ENCODE assay signal across 26 mouse cellular contexts in genomic region chr2:79449371-79449770, GRCm38 (mm10). TPM values are rescaled to one million over a fixed set of nuclear protein-coding genes. Genes with fewer than 3 reads are reported as not detected.
DNase-seq lines count a peak whose midpoint lies in the region; ATAC-seq and TF ChIP-seq lines count a peak whose summit lies in the region.
"Had no signal": no experiment of that assay in that cellular context is flagged by ENCODE, and none has a peak within 500 bp of the region (broad histone marks: within the 10 kb centered on the region; RNA-seq: fewer than 3 reads in every experiment).

No protein-coding gene starts in this region.

- H3K4me1 ChIP-seq in midbrain, embryonic 13.5 days (replicated peaks), result peaks cover 10% of the 10 kb centered on the region
- H3K4me1 ChIP-seq in midbrain, embryonic 16.5 days (ENCODE audit: control insufficient read depth, insufficient read depth, low read length), result peaks cover 2% of the 10 kb centered on the region; the same call in 1 of the 2 replicates
- no peaks in the 10 kb centered on the region for H3K4me1 ChIP-seq in hindbrain, postnatal 0 days (ENCODE audit: insufficient read depth, low read length)
- H3K4me1 ChIP-seq: stomach, embryonic 15.5 days had no signal

- H3K36me3 ChIP-seq in midbrain, embryonic 13.5 days, result no peaks in the 10 kb centered on the region
- H3K36me3 ChIP-seq in midbrain, embryonic 16.5 days (ENCODE audit: control insufficient read depth, insufficient read depth, low read length), result no peaks in the 10 kb centered on the region
- H3K36me3 ChIP-seq in hindbrain, postnatal 0 days (ENCODE audit: insufficient read depth, low read length), result no peaks in the 10 kb centered on the region
- H3K36me3 ChIP-seq: embryonic facial prominence, embryonic 12.5 days; forebrain, embryonic 15.5 days; limb, embryonic 10.5 days; neural tube, embryonic 13.5 days; stomach, embryonic 15.5 days had no signal

- no peak overlapping the region for H3K27ac ChIP-seq in midbrain, embryonic 13.5 days
- no peak overlapping the region for H3K27ac ChIP-seq in midbrain, embryonic 16.5 days (ENCODE audit: low read length)
- H3K27ac ChIP-seq in hindbrain, postnatal 0 days, result no peak overlapping the region
- H3K27ac ChIP-seq: embryonic facial prominence, embryonic 12.5 days; forebrain, embryonic 15.5 days; limb, embryonic 10.5 days; neural tube, embryonic 13.5 days; stomach, embryonic 15.5 days had no signal

- peak; percentile 43 for DNase-seq in cerebellum, adult 11 months
- peak; percentile 90 to 91 for DNase-seq in cerebellum, postnatal 10 days
- DNase-seq in hindbrain, postnatal 0 days (ENCODE audit: low spot score), result peak; percentile 79
- DNase-seq in heart, adult 9 months (ENCODE audit: low spot score in 2 of 2), result no peak
- no peak for DNase-seq in adrenal gland, postnatal 4 days (ENCODE audit: low spot score in 2 of 2)
- DNase-seq: adrenal gland, postnatal 10 days; gastrocnemius, postnatal 36 days; heart, postnatal 10 days; kidney, adult 9 months; kidney, postnatal 25 days; liver, postnatal 0 days; thymus, adult 18-20 months; thymus, postnatal 4 days had no signal

- no peak overlapping the region for H3K4me2 ChIP-seq in midbrain, embryonic 13.5 days (replicated peaks)
- no peak overlapping the region for H3K4me2 ChIP-seq in midbrain, embryonic 16.5 days (ENCODE audit: low read length)
- H3K4me2 ChIP-seq in hindbrain, postnatal 0 days (ENCODE audit: low read depth, low read length), result no peak overlapping the region
- H3K4me2 ChIP-seq: embryonic facial prominence, embryonic 12.5 days; forebrain, embryonic 15.5 days; heart, embryonic 11.5 days; neural tube, embryonic 13.5 days; stomach, embryonic 15.5 days had no signal

- ATAC-seq in cerebellum, adult (ENCODE audit: insufficient number of reproducible peaks, low FRiP score, low TSS enrichment), result no peak
- ATAC-seq in midbrain, embryonic 13.5 days, result 0 out of 2 replicates have a peak, but pooled peaks have one; percentile 35
- ATAC-seq in midbrain, embryonic 16.5 days, result no peak
- ATAC-seq in hindbrain, postnatal 0 days, result peak; percentile 54
- ATAC-seq: CD4-positive, CD25-positive, alpha-beta regulatory T cell, adult 4 months; forebrain, embryonic 15.5 days; liver, postnatal 0 days; Patski had no signal

- no peak overlapping the region for H3K4me3 ChIP-seq in midbrain, embryonic 13.5 days (replicated peaks)
- H3K4me3 ChIP-seq in midbrain, embryonic 16.5 days (ENCODE audit: low read depth, low read length), result no peak overlapping the region
- no peak overlapping the region for H3K4me3 ChIP-seq in hindbrain, postnatal 0 days (ENCODE audit: low read length)
- H3K4me3 ChIP-seq: embryonic facial prominence, embryonic 12.5 days; forebrain, embryonic 15.5 days; limb, embryonic 10.5 days; neural tube, embryonic 13.5 days; stomach, embryonic 15.5 days had no signal

- H3K9ac ChIP-seq in midbrain, embryonic 13.5 days (replicated peaks), result no peak overlapping the region
- H3K9ac ChIP-seq in midbrain, embryonic 16.5 days (ENCODE audit: low read depth, low read length), result no peak overlapping the region
- no peak overlapping the region for H3K9ac ChIP-seq in hindbrain, postnatal 0 days (replicated peaks; ENCODE audit: low read length)
- H3K9ac ChIP-seq: embryonic facial prominence, embryonic 12.5 days; forebrain, embryonic 15.5 days; liver, postnatal 0 days; neural tube, embryonic 13.5 days; stomach, embryonic 15.5 days had no signal

- no peak for TF ChIP-seq CTCF in hindbrain, postnatal 0 days (IDR thresholded peaks at IDR 0.05; ENCODE audit: low read depth)

- peaks cover 11% of the 10 kb centered on the region for H3K27me3 ChIP-seq in midbrain, embryonic 13.5 days
- no peaks in the 10 kb centered on the region for H3K27me3 ChIP-seq in midbrain, embryonic 16.5 days (ENCODE audit: control insufficient read depth, insufficient read depth, low read depth, low read length)
- no peaks in the 10 kb centered on the region for H3K27me3 ChIP-seq in hindbrain, postnatal 0 days (ENCODE audit: insufficient read depth, low read length)

- 58% methylated on average over 4 of the region's 4 CpGs for WGBS in midbrain, embryonic 13.5 days
- WGBS in midbrain, embryonic 16.5 days, result 56% methylated on average over 4 of the region's 4 CpGs
- 39% methylated on average over 4 of the region's 4 CpGs for WGBS in hindbrain, postnatal 0 days

- H3K9me3 ChIP-seq in midbrain, embryonic 13.5 days, result no peaks in the 10 kb centered on the region
- no peaks in the 10 kb centered on the region for H3K9me3 ChIP-seq in midbrain, embryonic 16.5 days (replicated peaks; ENCODE audit: control insufficient read depth, low read length, poor library complexity, severe bottlenecking)
- H3K9me3 ChIP-seq in hindbrain, postnatal 0 days (ENCODE audit: low read length), result no peaks in the 10 kb centered on the region
- H3K9me3 ChIP-seq: embryonic facial prominence, embryonic 12.5 days; forebrain, embryonic 15.5 days; limb, embryonic 10.5 days; neural tube, embryonic 13.5 days; stomach, embryonic 15.5 days had no signal

RNA-seq across cellular contexts. Expression of gene Neurod1, which starts 7.2 kb away (rescaled TPM):
- 38.5 and 38.8 TPM in 2 replicates for polyA plus RNA-seq in midbrain, embryonic 13.5 days (2015; fragmentation: Nextera tagmentation; extraction: Ambion mirVana)
- polyA plus RNA-seq in midbrain, embryonic 16.5 days (2015; fragmentation: Nextera tagmentation; extraction: Ambion mirVana), result 12.8 and 22.7 TPM in 2 replicates
- total RNA-seq in hindbrain, postnatal 0 days (2014; rRNA removed), result 42.4 and 56.0 TPM in 2 replicates
- 85.9 and 96.3 TPM in 2 replicates for polyA plus RNA-seq in hindbrain, postnatal 0 days (2015; fragmentation: Nextera tagmentation; extraction: Ambion mirVana)
- total RNA-seq in adrenal gland, postnatal 4 days (2021), result 1 to 10 TPM; 1.1 to 1.4 TPM
- total RNA-seq: gastrocnemius, postnatal 36 days; heart, postnatal 10 days; liver, adult 2 months; megakaryocyte-erythroid progenitor cell, adult 5-6 weeks had no signal
- polyA plus RNA-seq: CD4-positive, CD25-positive, alpha-beta regulatory T cell, adult 4 months; heart, embryonic 11.5 days; limb, embryonic 10.5 days; liver, adult 2 months; liver, postnatal 0 days; Patski had no signal

RNA-seq across cellular contexts. Expression of gene Cerkl, which starts 7.2 kb away (rescaled TPM):
- polyA plus RNA-seq in midbrain, embryonic 13.5 days (2015; fragmentation: Nextera tagmentation; extraction: Ambion mirVana), result 1.6 and 2.6 TPM in 2 replicates
- 0.84 and 1.9 TPM in 2 replicates for polyA plus RNA-seq in midbrain, embryonic 16.5 days (2015; fragmentation: Nextera tagmentation; extraction: Ambion mirVana)
- 0.40 and 2.1 TPM in 2 replicates for total RNA-seq in hindbrain, postnatal 0 days (2014; rRNA removed)
- polyA plus RNA-seq in hindbrain, postnatal 0 days (2015; fragmentation: Nextera tagmentation; extraction: Ambion mirVana), result 2.5 and 3.3 TPM in 2 replicates
- total RNA-seq in adrenal gland, postnatal 4 days (2021), result 1 to 10 TPM; 1.7 to 2.1 TPM
- polyA plus RNA-seq: Patski had no signal

Comparison
In these comparisons a context has a peak if more than half of its experiments do, and no peak if none do; other contexts are left out.
1. ATAC-seq: peak in midbrain, embryonic 13.5 days (single experiment) and hindbrain, postnatal 0 days (single experiment); none in cerebellum, adult (single experiment) and midbrain, embryonic 16.5 days (single experiment).
2. DNase-seq: peak in cerebellum, adult 11 months (single experiment), cerebellum, postnatal 10 days (2 of 2) and hindbrain, postnatal 0 days (single experiment); none in heart, adult 9 months (0 of 2) and adrenal gland, postnatal 4 days (0 of 2).